8 mouse cellular contexts compared by ENCODE assay signal in genomic region chrX:36760946-36761635, GRCm38 (mm10). TPM values are rescaled to one million over a fixed set of nuclear protein-coding genes. Genes with fewer than 3 reads are reported as not detected.
A peak's percentile ranks its signal among the peaks of the same experiment; 100 is the strongest.
DNase-seq lines count a peak whose midpoint lies in the region; ATAC-seq and TF ChIP-seq lines count a peak whose summit lies in the region.

No protein-coding gene starts in this region.

- H3K27ac ChIP-seq in cortical plate, adult 2 months (ENCODE audit: insufficient read depth, low read length): no peak overlapping the region
- no peak overlapping the region for H3K27ac ChIP-seq in heart, postnatal 0 days (ENCODE audit: low read depth)

- H3K36me3 ChIP-seq in heart, postnatal 0 days (replicated peaks; ENCODE audit: control insufficient read depth, insufficient read depth, low read length): no peaks in the 10 kb centered on the region

- no peak for ATAC-seq in heart, postnatal 0 days (ENCODE audit: insufficient read depth, low read depth)
- ATAC-seq in megakaryocyte, adult 5-6 weeks (ENCODE audit: poor library complexity, severe bottlenecking): peak; percentile 89

- 57% methylated on average over 6 of the region's 6 CpGs for WGBS in heart, postnatal 0 days

- peak; percentile 60 for TF ChIP-seq CTCF in cortical plate, adult 2 months (IDR thresholded peaks at IDR 0.05; ENCODE audit: extremely low read depth, insufficient read depth, low read length)
- TF ChIP-seq CTCF in heart, postnatal 0 days (IDR thresholded peaks at IDR 0.05; ENCODE audit: low read depth): peak; percentile 79

- H3K27me3 ChIP-seq in heart, postnatal 0 days (ENCODE audit: control insufficient read depth, insufficient read depth, low read length): no peaks in the 10 kb centered on the region

- no peaks in the 10 kb centered on the region for H3K4me1 ChIP-seq in cortical plate, adult 2 months (ENCODE audit: control insufficient read depth, insufficient read depth, low read length)
- no peaks in the 10 kb centered on the region for H3K4me1 ChIP-seq in heart, postnatal 0 days (ENCODE audit: control insufficient read depth, insufficient read depth)

- no peak overlapping the region for H3K4me2 ChIP-seq in heart, postnatal 0 days (ENCODE audit: low read depth, low read length)

- H3K9ac ChIP-seq in heart, postnatal 0 days (replicated peaks; ENCODE audit: low read depth, low read length): no peak overlapping the region

- H3K9me3 ChIP-seq in heart, postnatal 0 days (replicated peaks; ENCODE audit: control insufficient read depth, low read length): no peaks in the 10 kb centered on the region

- no peak for TF ChIP-seq POLR2A in cortical plate, adult 2 months (IDR thresholded peaks at IDR 0.05; ENCODE audit: extremely low read depth, insufficient read depth, low read length)

- H3K4me3 ChIP-seq in cortical plate, adult 2 months (ENCODE audit: insufficient read depth, low read length): no peak overlapping the region
- no peak overlapping the region for H3K4me3 ChIP-seq in heart, postnatal 0 days (ENCODE audit: low read depth, low read length)

- peak; percentile 24 to 60 for DNase-seq in frontal cortex, postnatal 36 days (ENCODE audit: low spot score in 2 of 2)
- no peak for DNase-seq in frontal cortex, postnatal 25 days (ENCODE audit: low spot score in 2 of 2)
- peak; percentile 57 for DNase-seq in MN1 (ENCODE audit: low spot score)
- peak; percentile 16 for DNase-seq in heart, postnatal 0 days (ENCODE audit: low spot score)
- peak; percentile 70 to 71 for DNase-seq in kidney, postnatal 36 days
- peak; percentile 21 for DNase-seq in right cerebral cortex, postnatal 4 days

- no peak for TF ChIP-seq EP300 in heart, postnatal 0 days (IDR thresholded peaks at IDR 0.05; ENCODE audit: low read depth)

RNA-seq across cellular contexts. Expression of gene Slc25a43, which starts 17.6 kb away (rescaled TPM):
- polyA plus RNA-seq in cortical plate, adult 2 months (2012; rRNA removed): 0.44 and 0.81 TPM in 2 replicates
- 2.7 TPM in 1 of 2 replicates, not detected in the other for total RNA-seq in heart, postnatal 0 days (2014; rRNA removed; ENCODE audit: low replicate concordance)
- 2.0 and 2.2 TPM in 2 replicates for polyA plus RNA-seq in heart, postnatal 0 days (2015; fragmentation: Nextera tagmentation; extraction: Ambion mirVana)
- 2.3 and 3.9 TPM in 2 replicates for total RNA-seq in megakaryocyte, adult 5-6 weeks (2015)
- 1.3 and 1.8 TPM in 2 replicates for total RNA-seq in megakaryocyte, adult 5-6 weeks (2017)

RNA-seq across cellular contexts. Expression of gene Slc25a5, which starts 34.4 kb away (rescaled TPM):
- polyA plus RNA-seq in cortical plate, adult 2 months (2012; rRNA removed): 418 and 428 TPM in 2 replicates
- total RNA-seq in heart, postnatal 0 days (2014; rRNA removed; ENCODE audit: low replicate concordance): 1,399 and 1,635 TPM in 2 replicates
- 1,751 and 1,760 TPM in 2 replicates for polyA plus RNA-seq in heart, postnatal 0 days (2015; fragmentation: Nextera tagmentation; extraction: Ambion mirVana)
- 699 and 817 TPM in 2 replicates for total RNA-seq in megakaryocyte, adult 5-6 weeks (2015)
- total RNA-seq in megakaryocyte, adult 5-6 weeks (2017): 576 and 610 TPM in 2 replicates

Comparison
In these comparisons a context has a peak if more than half of its experiments do, and no peak if none do; other contexts are left out.
1. DNase-seq: peak in frontal cortex, postnatal 36 days (2 of 2), MN1 (single experiment), heart, postnatal 0 days (single experiment), kidney, postnatal 36 days (2 of 2) and right cerebral cortex, postnatal 4 days (single experiment); none in frontal cortex, postnatal 25 days (0 of 2).